In the genomic region with DNA sequence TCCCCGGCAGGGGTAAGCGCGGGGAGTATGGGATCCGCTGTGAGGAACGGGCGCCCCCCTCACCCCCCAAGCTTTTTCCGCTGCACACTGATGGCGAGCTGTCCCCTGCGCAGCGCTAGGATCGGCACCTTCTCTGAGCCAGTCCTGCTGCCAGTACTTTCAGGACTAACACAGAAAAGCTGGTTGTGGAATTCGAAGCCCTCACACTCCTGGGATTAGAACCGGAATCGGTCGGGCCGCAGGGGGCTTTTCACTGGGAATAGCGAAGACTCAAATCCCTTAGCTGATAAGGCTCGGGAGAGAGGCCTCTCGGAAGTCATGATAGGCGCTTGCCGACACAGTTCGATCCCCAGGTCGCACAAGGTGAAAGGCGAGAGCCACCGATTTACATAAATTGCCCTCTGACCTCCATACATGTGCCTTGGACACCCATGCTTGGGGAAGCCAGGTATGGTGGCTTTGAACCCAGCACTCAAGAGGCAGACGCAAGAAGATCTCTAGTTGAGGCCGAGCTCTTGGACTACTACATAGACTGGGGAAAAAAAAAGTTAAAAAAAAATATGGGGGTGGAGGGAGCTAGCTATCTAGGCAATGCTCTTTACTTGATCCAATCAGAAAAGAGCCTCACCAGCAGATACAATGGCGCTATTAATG, we compare ENCODE assay signal across 1 mouse cellular context.
TF ChIP-seq lines count a peak whose summit lies in the region.

No protein-coding gene starts in this region.

TF ChIP-seq in C2C12, 6 proteins besides CTCF, POLR2A, EP300 and RAD21 (continued from another document):
- TF ChIP-seq FOSL1 (IDR thresholded peaks at IDR 0.05; ENCODE audit: insufficient read depth, low read length, poor library complexity, severe bottlenecking) (no peak), CEBPB (IDR thresholded peaks at IDR 0.05; ENCODE audit: low read depth) (no peak), USF1 (IDR thresholded peaks at IDR 0.05; ENCODE audit: low read depth) (no peak)
